Mouse (Mus musculus) common myeloid progenitor, adult 5-6 weeks (primary cell): ENCODE measurements around the gene Olfr694. TPM values are rescaled to one million over a fixed set of nuclear protein-coding genes. Genes with fewer than 3 reads are reported as not detected.

Source experiments
- total RNA-seq: library from RNA; stranded (forward); fragments of 200-1000, 187-1606 nt; gene quantifications from 2 replicates; pipeline ENCODE4 v1.2.3, GENCODE M21; 2017

Gene Olfr694
- total RNA-seq, 1 experiment from 2014 or later: not detected

Other genes starting within 250 kb of the Olfr694 start
- gene Olfr693, start 11.2 kb downstream of the Olfr694 start, total RNA-seq: not detected in 2 replicates
- not detected in 2 replicates for gene Olfr695, start 24.6 kb upstream of the Olfr694 start, total RNA-seq
- gene Olfr697, start 50.6 kb upstream of the Olfr694 start, total RNA-seq: not detected in 2 replicates
- gene Olfr698, start 63.6 kb upstream of the Olfr694 start, total RNA-seq: not detected in 2 replicates
- not detected in 2 replicates for gene Olfr699, start 101.4 kb upstream of the Olfr694 start, total RNA-seq
- gene Olfr700, start 117.0 kb upstream of the Olfr694 start, total RNA-seq: not detected in 2 replicates
- not detected in 2 replicates for gene Olfr701, start 122.3 kb upstream of the Olfr694 start, total RNA-seq
- gene Olfr702, start 142.1 kb upstream of the Olfr694 start, total RNA-seq: not detected in 2 replicates
- not detected in 2 replicates for gene Olfr703, start 151.5 kb upstream of the Olfr694 start, total RNA-seq
- gene Olfr704, start 171.4 kb upstream of the Olfr694 start, total RNA-seq: not detected in 2 replicates
- gene Olfr705, start 185.1 kb upstream of the Olfr694 start, total RNA-seq: not detected in 2 replicates
- gene Olfr706, start 196.3 kb upstream of the Olfr694 start, total RNA-seq: not detected in 2 replicates
- gene Olfr707, start 209.4 kb upstream of the Olfr694 start, total RNA-seq: not detected in 2 replicates
- gene Olfr1532-ps1, start 216.2 kb upstream of the Olfr694 start, total RNA-seq: not detected in 2 replicates
- not detected in 2 replicates for gene Olfr709-ps1, start 240.4 kb upstream of the Olfr694 start, total RNA-seq